Mouse (Mus musculus): Measurements from ENCODE around the gene Nkd1.

- no peak for TF ChIP-seq CTCF (IDR thresholded peaks at IDR 0.05; ENCODE audit: low read depth)
- TF ChIP-seq EP300 (IDR thresholded peaks at IDR 0.05; ENCODE audit: low read depth), result no peak
These were observed 51.2 kb downstream of the Nkd1 start for GRCm38 (mm10) chr8:88572185-88572909.

Data from liver, postnatal 0 days (tissue).